Mouse (Mus musculus): Measurements from ENCODE around the gene Mcemp1. TPM values are rescaled to one million over a fixed set of nuclear protein-coding genes. Genes with fewer than 3 reads are reported as not detected.

The Mcemp1 gene
- total RNA-seq (2014; fragmentation: Nextera tagmentation) = 14.1 and 33.6 TPM in 2 replicates
- 18.5 and 18.9 TPM in 2 replicates for total RNA-seq (2017)

GRCm38 (mm10) chr8:3665507-3665906 is at the start of gene Mcemp1:
Gene Mcemp1 (plus strand): TSS chr8:3665754.
- peak; percentile 55 for ATAC-seq (replicated peaks; ENCODE audit: poor library complexity, severe bottlenecking)

DNA sequence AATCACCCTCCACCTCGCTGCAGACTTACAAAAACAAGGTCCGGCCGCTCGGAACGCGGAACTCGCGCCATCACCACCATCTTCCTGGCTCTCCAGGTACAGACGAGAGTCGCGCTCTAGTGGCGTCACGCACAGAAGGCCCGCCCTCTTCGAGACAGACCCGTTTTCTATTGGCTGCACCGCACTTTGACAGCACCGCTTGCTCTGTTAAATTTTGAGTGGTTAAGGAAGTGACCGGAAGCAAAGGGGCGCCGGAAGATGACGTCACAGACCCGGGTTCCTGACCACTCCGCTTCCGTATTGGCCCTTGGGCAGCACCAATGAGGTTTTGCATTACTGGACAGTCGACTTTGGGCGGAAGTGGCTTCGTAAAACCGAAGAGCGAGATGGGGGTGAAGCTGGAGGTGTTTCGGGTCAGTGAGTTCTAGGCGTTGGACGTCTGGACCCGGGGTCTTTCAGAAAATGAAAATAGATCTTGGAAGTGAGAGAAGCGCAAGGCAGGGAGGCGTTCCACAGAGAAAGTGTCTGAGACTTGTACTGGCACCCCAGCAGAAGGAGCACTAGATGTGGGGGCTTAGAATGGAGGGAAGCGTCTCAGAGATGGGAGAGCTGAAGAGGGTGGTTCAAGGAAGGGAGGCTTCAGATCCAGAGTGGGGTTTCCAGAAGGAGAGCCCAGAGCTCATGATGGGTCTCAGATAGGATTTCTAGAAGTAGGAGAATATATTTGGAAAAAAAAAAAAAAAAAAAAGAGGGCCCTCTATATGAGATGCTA is 44.2 kb upstream of the Mcemp1 start, which contains the start of the genes Xab2 and Pet100:
TSS of gene Xab2 (minus strand) at position 118 of the 772 bp plus-strand sequence.
TSS of gene Pet100 (plus strand) at position 350 of the 772 bp plus-strand sequence.
- peak; percentile 95 for ATAC-seq (replicated peaks; ENCODE audit: poor library complexity, severe bottlenecking)

- no peak for ATAC-seq (replicated peaks; ENCODE audit: poor library complexity, severe bottlenecking)
These were observed 43.4 kb upstream of the Mcemp1 start for GRCm38 (mm10) chr8:3622119-3622518.

- no peak for ATAC-seq (replicated peaks; ENCODE audit: poor library complexity, severe bottlenecking)
These were observed 40.1 kb upstream of the Mcemp1 start, which contains the start of gene Pcp2 for GRCm38 (mm10) chr8:3625445-3625844. Gene Pcp2 (minus strand): TSS chr8:3625545.

GRCm38 (mm10) chr8:3626971-3627370 is 38.6 kb upstream of the Mcemp1 start:
- ATAC-seq (replicated peaks; ENCODE audit: poor library complexity, severe bottlenecking) = no peak; the same call in 1 of the 2 replicates

- ATAC-seq (replicated peaks; ENCODE audit: poor library complexity, severe bottlenecking) = peak; percentile 45
These were observed 37.5 kb upstream of the Mcemp1 start for GRCm38 (mm10) chr8:3628014-3628413.

DNA sequence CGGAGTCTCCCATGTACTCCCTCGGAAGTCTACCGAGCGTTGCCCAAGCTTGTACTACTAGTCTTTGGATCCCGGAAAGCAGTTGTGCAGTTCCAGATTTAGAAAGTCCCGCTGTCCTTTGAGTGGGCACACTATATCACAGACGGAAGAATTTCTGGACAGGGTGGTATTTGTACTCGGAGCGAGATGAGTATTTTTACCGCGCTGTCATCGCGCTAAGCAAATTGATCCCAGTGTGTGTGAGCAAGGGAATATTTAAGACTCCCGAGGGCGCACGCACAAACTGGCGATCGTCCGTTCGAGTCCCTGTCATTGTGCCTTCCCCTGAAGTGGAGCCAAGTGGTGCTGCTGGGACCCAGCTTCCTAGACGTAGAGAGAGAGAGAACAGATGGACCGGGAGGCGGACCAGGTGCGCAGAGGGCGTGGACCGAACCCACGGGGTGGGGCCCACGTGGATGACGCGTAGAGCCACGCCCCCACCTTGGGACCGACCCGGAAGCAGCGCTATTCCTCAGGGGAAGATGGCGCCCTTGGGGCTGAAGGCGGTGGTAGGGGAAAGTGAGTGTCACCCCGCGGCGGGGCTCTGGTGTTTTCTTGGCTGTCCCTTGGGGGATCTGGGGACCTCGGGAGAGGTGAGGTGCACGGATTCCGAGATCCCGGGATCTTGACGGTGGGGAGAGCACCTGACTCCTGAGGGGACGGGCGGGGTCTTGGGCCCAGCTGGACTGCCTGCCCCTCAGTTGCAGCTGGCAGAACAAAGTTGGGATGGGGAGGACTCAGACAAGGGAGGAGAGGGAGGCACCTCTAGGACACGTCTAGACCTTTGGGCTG is 34.7 kb upstream of the Mcemp1 start, which contains the start of gene Stxbp2:
TSS of gene Stxbp2 (plus strand) at position 309 of the 831 bp plus-strand sequence.
- peak; percentile 90 for ATAC-seq (replicated peaks; ENCODE audit: poor library complexity, severe bottlenecking)

DNA sequence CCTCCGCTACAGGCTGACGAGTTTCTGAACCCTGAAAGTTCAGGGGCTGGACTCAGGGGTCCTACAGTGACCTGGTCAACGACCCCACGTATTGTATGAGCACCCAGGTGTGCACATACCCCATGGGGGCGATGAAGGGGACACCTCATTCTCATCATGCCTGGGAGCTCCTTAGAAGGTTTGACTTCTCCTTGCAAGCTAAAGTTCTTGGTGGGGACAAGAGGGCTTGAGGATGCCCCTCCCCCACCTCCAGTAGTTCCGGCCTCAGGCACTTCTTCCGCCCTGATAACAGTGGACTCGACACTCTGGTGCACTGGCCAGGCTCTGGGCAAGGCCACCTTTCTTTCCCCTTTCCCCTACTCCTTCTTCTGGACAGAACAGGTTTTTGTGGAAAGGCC is 34.1 kb upstream of the Mcemp1 start:
- ATAC-seq (replicated peaks; ENCODE audit: poor library complexity, severe bottlenecking) = peak; percentile 45

DNA sequence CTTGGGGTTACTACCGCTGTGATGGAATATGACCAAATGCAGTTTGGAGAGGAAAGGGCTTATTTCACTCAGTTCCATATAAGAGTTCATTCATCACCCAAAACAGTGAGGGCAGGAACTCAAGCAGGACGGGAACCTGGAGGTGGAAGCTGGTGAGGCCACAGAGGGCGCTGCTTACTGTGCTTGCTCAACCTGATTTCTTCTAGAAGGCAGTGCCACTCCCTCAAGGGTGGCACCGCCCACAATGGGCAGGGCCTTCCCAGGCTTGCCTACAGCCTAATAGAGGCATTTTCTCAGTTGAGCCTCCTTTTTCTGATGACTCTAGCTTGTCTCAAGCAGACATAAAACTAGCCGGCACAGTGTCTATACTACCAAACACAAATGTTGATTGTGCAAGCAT is 19.8 kb upstream of the Mcemp1 start:
- peak; percentile 76 for ATAC-seq (replicated peaks; ENCODE audit: poor library complexity, severe bottlenecking)

- ATAC-seq (replicated peaks; ENCODE audit: poor library complexity, severe bottlenecking) = peak; percentile 24
These were observed 18.6 kb upstream of the Mcemp1 start for GRCm38 (mm10) chr8:3646824-3647531.

DNA sequence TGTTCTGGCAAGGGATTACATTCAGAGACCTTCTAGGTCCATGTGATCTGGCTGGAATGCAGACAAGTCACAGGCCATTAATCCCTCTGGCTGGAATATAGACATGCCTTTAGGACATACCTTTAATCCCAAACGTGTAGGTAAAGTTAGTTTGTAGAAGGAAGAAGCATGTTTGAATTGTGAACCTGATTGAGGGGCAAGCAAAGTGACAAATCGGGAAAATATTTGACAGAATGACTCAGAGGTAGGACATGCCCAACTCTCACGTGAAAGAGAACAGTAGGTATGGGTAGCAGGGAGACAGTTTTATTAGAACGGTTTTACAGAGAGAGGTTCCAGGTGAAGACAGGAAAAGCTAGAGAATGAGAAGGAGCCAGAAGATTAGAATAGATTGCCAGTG is 18.0 kb upstream of the Mcemp1 start:
- ATAC-seq (replicated peaks; ENCODE audit: poor library complexity, severe bottlenecking) = no peak

DNA sequence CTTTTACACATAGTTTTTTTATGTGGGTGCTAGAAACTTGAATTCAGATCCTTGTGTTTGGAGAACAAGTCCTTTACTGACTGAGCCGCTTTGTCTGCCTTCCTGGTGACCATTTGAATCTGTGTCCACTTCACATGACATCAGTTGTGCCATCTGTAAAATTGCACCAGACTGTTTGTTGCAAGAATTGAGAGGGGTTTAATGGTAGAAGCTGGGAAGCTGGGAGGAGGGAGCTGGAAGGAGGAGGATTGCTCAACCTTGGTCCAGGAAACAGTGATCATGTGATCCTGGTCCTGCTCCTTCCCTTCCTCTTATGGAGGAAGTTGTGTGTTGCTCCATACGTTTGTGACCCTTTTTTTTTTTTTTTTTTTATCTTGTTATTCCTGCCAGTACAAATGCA is 17.3 kb upstream of the Mcemp1 start:
- ATAC-seq (replicated peaks; ENCODE audit: poor library complexity, severe bottlenecking) = peak; percentile 70

DNA sequence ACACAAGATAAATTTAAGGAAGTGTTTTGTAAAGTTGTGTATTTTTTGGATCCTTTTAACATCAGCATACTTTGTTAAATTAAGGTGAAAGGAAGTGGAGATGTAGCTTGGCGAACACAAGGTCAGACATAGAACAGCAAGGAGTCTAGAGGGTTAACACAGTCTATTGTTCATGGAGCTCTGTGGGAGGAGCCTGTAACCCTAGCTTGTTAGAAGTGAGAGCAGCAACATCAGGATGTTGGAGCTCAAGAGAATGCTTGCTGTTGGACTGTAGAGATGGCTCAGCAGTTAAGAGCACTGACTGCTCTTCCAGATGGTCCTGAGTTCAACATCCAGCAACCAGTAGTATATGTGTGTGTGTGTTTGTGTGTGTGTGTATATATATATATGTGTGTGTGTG is 16.6 kb upstream of the Mcemp1 start:
- ATAC-seq (replicated peaks; ENCODE audit: poor library complexity, severe bottlenecking) = peak; percentile 23

DNA sequence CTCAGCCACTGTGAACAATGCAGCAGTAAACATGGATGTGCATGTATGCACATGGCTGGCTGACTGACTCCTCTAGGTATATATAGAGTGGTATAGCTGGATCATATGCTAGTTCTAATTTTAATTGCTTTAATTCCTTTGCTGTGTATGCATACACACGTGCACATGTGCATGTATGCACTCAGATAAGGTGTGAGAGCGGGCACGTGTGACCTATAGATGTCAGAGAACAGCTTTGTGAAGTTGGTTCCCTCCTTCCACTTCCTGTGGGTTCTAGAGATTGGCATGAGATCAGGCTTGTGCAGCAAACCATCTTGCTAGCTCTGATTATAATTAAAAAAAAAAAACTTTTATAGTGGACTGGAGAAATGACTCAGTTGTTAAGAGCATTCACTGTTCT is 12.7 kb upstream of the Mcemp1 start:
- no peak for ATAC-seq (replicated peaks; ENCODE audit: poor library complexity, severe bottlenecking)

DNA sequence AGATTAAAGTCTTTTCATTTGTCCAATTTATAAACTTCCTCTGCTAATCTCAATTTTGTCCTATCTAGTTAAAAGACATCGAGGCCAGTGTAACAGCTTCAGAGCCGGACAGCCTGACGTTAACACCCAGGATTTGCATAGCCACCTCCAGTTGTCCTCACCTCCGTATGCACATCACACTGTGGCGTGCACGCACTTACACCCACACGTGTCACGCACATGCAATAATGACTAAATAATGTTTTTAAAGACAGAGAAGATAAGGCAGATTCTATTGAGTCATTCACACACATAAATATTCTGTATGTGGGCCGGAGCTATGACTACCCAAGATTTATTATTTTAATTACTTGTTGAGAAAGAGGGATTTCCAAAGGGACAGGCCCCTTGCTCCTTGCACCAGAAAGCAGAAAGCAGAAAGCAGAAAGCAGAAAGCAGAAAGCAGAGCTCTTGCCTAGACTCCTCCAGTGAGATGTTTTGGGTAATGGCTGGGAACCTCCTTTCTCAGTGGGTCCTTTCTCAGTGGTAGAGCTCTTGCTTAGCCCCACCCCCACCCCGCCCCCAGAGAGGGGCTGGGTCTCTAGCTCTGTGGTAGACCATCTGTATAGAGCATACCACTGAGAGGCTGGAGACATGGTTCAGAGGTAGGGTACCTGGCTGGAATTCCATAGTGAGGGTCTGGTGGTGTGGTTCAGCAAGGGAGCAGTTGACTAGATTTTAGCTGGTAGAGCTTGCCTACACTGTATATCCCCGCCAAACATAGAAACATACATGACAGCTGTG is 10.6 kb upstream of the Mcemp1 start:
- ATAC-seq (replicated peaks; ENCODE audit: poor library complexity, severe bottlenecking) = no peak

DNA sequence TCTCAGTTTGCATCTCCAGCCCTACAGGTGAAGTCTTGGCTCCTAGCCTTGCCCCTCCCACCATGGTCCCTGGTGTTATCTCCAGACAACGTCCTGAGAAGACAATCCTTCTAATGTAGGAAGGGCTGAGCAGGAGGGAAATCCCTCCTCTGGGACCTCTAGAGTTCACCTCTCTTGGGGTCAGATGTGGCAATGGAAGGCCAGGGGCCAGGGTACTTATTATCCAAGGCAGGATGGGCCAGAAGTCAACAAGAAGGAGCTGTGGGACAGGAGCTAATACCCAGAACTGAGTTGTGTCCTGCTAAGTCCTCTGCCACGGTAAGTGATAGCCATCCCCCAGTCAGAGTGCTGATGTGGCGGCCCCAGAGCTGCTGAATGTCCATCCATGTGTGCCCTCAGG is 10.0 kb upstream of the Mcemp1 start, which contains the start of gene Retn:
TSS of gene Retn (plus strand) at position 245 of the 400 bp plus-strand sequence.
- no peak for ATAC-seq (replicated peaks; ENCODE audit: poor library complexity, severe bottlenecking)

DNA sequence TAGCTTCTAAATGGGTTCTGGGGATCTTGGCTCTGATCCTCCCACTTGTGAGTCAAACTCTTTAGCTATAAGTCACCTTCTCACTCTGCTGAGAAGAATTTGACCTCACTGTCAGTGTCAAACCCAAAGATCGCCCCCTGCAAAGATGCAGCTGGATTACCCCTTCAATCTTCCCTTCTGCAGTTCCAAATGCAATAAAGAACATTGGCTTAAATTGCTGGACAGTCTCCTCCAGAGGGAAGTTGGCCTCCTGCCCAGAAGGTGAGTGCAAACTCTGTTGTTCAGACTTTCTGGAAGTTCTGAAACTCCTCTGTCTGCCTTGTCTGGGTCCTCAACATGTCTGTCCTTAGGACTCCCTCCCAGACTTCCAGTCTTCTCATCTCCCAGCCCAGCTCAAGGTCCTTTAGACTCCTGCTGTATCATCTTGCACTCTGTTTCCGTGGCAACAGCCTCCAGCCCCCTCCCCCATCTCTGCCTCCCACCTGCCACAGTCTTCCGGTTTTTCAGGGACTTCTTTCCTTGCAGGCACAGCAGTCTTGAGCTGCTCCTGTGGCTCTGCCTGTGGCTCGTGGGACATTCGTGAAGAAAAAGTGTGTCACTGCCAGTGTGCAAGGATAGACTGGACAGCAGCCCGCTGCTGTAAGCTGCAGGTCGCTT is 8.7 kb upstream of the Mcemp1 start:
- 0 out of 2 replicates have a peak, but pooled peaks have one; percentile 9 for ATAC-seq (replicated peaks; ENCODE audit: poor library complexity, severe bottlenecking)

GRCm38 (mm10) chr8:3660889-3661288 is 4.7 kb upstream of the Mcemp1 start:
- peak; percentile 64 for ATAC-seq (replicated peaks; ENCODE audit: poor library complexity, severe bottlenecking)

DNA sequence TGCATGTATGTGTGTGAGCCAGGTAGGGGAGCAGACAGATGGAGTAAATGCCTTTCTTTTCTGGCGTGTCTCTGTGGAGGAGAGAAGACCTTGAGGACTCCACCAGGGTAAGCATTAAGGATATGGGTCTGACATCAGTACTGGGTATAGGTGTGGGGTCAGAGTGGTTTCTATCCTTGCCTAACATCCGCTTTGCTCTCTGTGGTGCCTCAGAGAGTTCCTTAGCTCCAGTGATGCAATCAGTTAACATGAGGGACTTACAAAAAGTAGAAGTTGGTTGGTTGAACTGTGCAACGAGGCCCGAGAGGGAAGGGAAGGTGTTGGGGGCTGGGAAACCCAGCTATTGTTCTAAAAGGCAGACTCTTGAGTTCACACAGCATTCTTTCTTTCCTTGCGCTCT is 1.1 kb upstream of the Mcemp1 start:
- peak; percentile 82 for ATAC-seq (replicated peaks; ENCODE audit: poor library complexity, severe bottlenecking)

Data from granulocyte monocyte progenitor cell, adult 5-6 weeks (primary cell).